Mouse (Mus musculus): Measurements from ENCODE around the gene Lcor.

GRCm38 (mm10) chr19:41483445-41484040, 1.1 kb downstream of the Lcor start:
- TF ChIP-seq CTCF (IDR thresholded peaks at IDR 0.05; ENCODE audit: borderline replicate concordance, control insufficient read depth, extremely low read depth, insufficient read depth, low read length, poor library complexity) (no peak), POLR2A (IDR thresholded peaks at IDR 0.05; ENCODE audit: control insufficient read depth, extremely low read depth, insufficient read depth, low read length, poor library complexity) (no peak)

All from thymus, adult 2 months (tissue).